Mouse (Mus musculus) neural tube, embryonic 12.5 days (tissue): Measurements from ENCODE around the gene Tmem132c. TPM values are rescaled to one million over a fixed set of nuclear protein-coding genes. Genes with fewer than 3 reads are reported as not detected.
A peak's percentile ranks its signal among the peaks of the same experiment; 100 is the strongest.

Experiments used
- ATAC-seq: fragments of 200-750 bp; cut with Nextera tagmentation; 2 replicates; pipeline ENCODE4 v1.8.0; 2017; ENCODE audit warnings: low read depth, mild to moderate bottlenecking, moderate TSS enrichment, moderate library complexity; ENCODE audit not compliant: low FRiP score
- H3K27ac ChIP-seq: fragments of 300-500 bp; sonication (generic); 2 replicates; pipeline ENCODE4 v1.5.1; 2016
- H3K27me3 ChIP-seq: fragments of 300-500 bp; sonication (generic); replicated peaks from 2 replicates; pipeline ENCODE4 v1.6.1; 2016; ENCODE audit warnings: mild to moderate bottlenecking
- H3K36me3 ChIP-seq: fragments of 300-500 bp; sonication (generic); 2 replicates; pipeline ENCODE4 v1.6.1; 2016; ENCODE audit warnings: mild to moderate bottlenecking
- H3K4me1 ChIP-seq: fragments of 300-500 bp; sonication (generic); 2 replicates; pipeline ENCODE4 v1.6.1; 2016
- H3K4me2 ChIP-seq: fragments of 300-500 bp; sonication (generic); replicated peaks from 2 replicates; pipeline ENCODE4 v1.6.1; 2016; ENCODE audit warnings: mild to moderate bottlenecking
- H3K4me3 ChIP-seq: fragments of 300-500 bp; sonication (generic); 2 replicates; pipeline ENCODE4 v1.5.1; 2016
- H3K9ac ChIP-seq: fragments of 300-500 bp; sonication (generic); 2 replicates; pipeline ENCODE4 v1.6.1; 2016; ENCODE audit warnings: mild to moderate bottlenecking
- H3K9me3 ChIP-seq: fragments of 300-500 bp; sonication (generic); 2 replicates; pipeline ENCODE4 v1.6.1; 2016; ENCODE audit warnings: mild to moderate bottlenecking
- WGBS: fragments of 180-500 bp; shearing (Covaris S2); methylation state at CpG from one replicate; pipeline ENCODE4 v1.1.7; 2016; 5-methylcytosine and 5-hydroxymethylcytosine counted together
- polyA plus RNA-seq: library from polyadenylated mRNA; unstranded; fragments of >200 nt; fragmentation: Nextera tagmentation; extraction: Ambion mirVana; gene quantifications from 2 replicates; pipeline ENCODE4 v1.2.1, GENCODE M21; 2016

Tmem132c gene
- 22.1 and 24.5 TPM in 2 replicates for polyA plus RNA-seq

GRCm38 (mm10) chr5:127241136-127241924 is at the start of gene Tmem132c:
Gene Tmem132c (plus strand): TSS chr5:127241808.
- H3K9ac ChIP-seq, result peak within 1 kb of the TSS; percentile 61
- H3K27ac ChIP-seq, result no peak within 1 kb of the TSS
- H3K4me3 ChIP-seq, result peak within 1 kb of the TSS; percentile 69
- H3K4me2 ChIP-seq, result peak within 1 kb of the TSS; percentile 86
- WGBS, result 1% methylated on average over 58 of the region's 58 CpGs
- no peaks in the 10 kb centered on the region for H3K36me3 ChIP-seq
- peaks cover 27% of the 10 kb centered on the region for H3K4me1 ChIP-seq
- ATAC-seq, result peak; percentile 88
- no peaks in the 10 kb centered on the region for H3K9me3 ChIP-seq
- H3K27me3 ChIP-seq, result peaks cover 23% of the 10 kb centered on the region

- no peaks in the 10 kb centered on the region for H3K4me1 ChIP-seq
- no peaks in the 10 kb centered on the region for H3K27me3 ChIP-seq
- H3K36me3 ChIP-seq, result no peaks in the 10 kb centered on the region
- ATAC-seq, result no peak
- H3K9ac ChIP-seq, result no peak overlapping the region
- H3K4me2 ChIP-seq, result no peak overlapping the region
- no peak overlapping the region for H3K27ac ChIP-seq
- H3K4me3 ChIP-seq, result no peak overlapping the region
- no peaks in the 10 kb centered on the region for H3K9me3 ChIP-seq
- 30% methylated on average over 5 of the region's 5 CpGs for WGBS
Observed at GRCm38 (mm10) chr5:127191881-127192280, 49.7 kb upstream of the Tmem132c start.

GRCm38 (mm10) chr5:127198850-127199249 is 42.8 kb upstream of the Tmem132c start:
- Histone ChIP-seq H3K27me3 (no peaks in the 10 kb centered on the region), H3K4me3 (no peak overlapping the region), H3K4me2 (no peak overlapping the region), H3K9ac (no peak overlapping the region), H3K9me3 (0 out of 2 replicates have a peak, but pooled peaks cover 3% of the 10 kb centered on the region), H3K36me3 (no peaks in the 10 kb centered on the region), H3K4me1 (no peaks in the 10 kb centered on the region), H3K27ac (no peak overlapping the region)
- WGBS, result 63% methylated on average over 4 of the region's 4 CpGs
- no peak for ATAC-seq

- H3K27me3 ChIP-seq, result no peaks in the 10 kb centered on the region
- WGBS, result 86% methylated on average over 8 of the region's 8 CpGs
- H3K9me3 ChIP-seq, result peaks cover 8% of the 10 kb centered on the region
- H3K9ac ChIP-seq, result no peak overlapping the region
- H3K4me1 ChIP-seq, result no peaks in the 10 kb centered on the region
- H3K4me3 ChIP-seq, result no peak overlapping the region
- no peak overlapping the region for H3K4me2 ChIP-seq
- ATAC-seq, result no peak
- no peak overlapping the region for H3K27ac ChIP-seq
- H3K36me3 ChIP-seq, result no peaks in the 10 kb centered on the region
Observed at GRCm38 (mm10) chr5:127204881-127205280, 36.7 kb upstream of the Tmem132c start.

- H3K27ac ChIP-seq, result no peak overlapping the region
- no peaks in the 10 kb centered on the region for H3K36me3 ChIP-seq
- WGBS, result 51% methylated on average over 3 of the region's 3 CpGs
- H3K9ac ChIP-seq, result no peak overlapping the region
- no peak overlapping the region for H3K4me2 ChIP-seq
- H3K9me3 ChIP-seq, result 0 out of 2 replicates have a peak, but pooled peaks cover 4% of the 10 kb centered on the region
- H3K4me3 ChIP-seq, result no peak overlapping the region
- H3K4me1 ChIP-seq, result no peaks in the 10 kb centered on the region
- H3K27me3 ChIP-seq, result no peaks in the 10 kb centered on the region
- no peak for ATAC-seq
Observed at GRCm38 (mm10) chr5:127216389-127216788, 25.2 kb upstream of the Tmem132c start.

- no peaks in the 10 kb centered on the region for H3K4me1 ChIP-seq
- 70% methylated on average over 6 of the region's 6 CpGs for WGBS
Observed at GRCm38 (mm10) chr5:127217725-127218124, 23.9 kb upstream of the Tmem132c start.

GRCm38 (mm10) chr5:127227929-127228595 is 13.5 kb upstream of the Tmem132c start:
- peak overlapping the region; percentile 18; the same call in 1 of the 2 replicates for H3K4me3 ChIP-seq
- H3K4me2 ChIP-seq, result peak overlapping the region; percentile 58
- peak; percentile 77 for ATAC-seq
- no peak overlapping the region for H3K27ac ChIP-seq
- no peaks in the 10 kb centered on the region; the same call in 1 of the 2 replicates for H3K27me3 ChIP-seq
- H3K9me3 ChIP-seq, result no peaks in the 10 kb centered on the region
- 0 out of 2 replicates have a peak overlapping the region, but pooled peaks have one; percentile 6 for H3K9ac ChIP-seq
- H3K36me3 ChIP-seq, result no peaks in the 10 kb centered on the region
- peaks cover 14% of the 10 kb centered on the region for H3K4me1 ChIP-seq
- WGBS, result 3% methylated on average over 14 of the region's 14 CpGs

More at GRCm38 (mm10) chr5:127217725-127218124, 23.9 kb upstream of the Tmem132c start:
- no peak for ATAC-seq
- no peaks in the 10 kb centered on the region for H3K27me3 ChIP-seq
- no peak overlapping the region for H3K4me2 ChIP-seq
- H3K4me3 ChIP-seq, result no peak overlapping the region
- no peaks in the 10 kb centered on the region for H3K36me3 ChIP-seq
- H3K9me3 ChIP-seq, result 0 out of 2 replicates have a peak, but pooled peaks cover 4% of the 10 kb centered on the region
- no peak overlapping the region for H3K9ac ChIP-seq
- H3K27ac ChIP-seq, result no peak overlapping the region

- 4% methylated on average over 7 of the region's 7 CpGs for WGBS
- H3K4me3 ChIP-seq, result no peak overlapping the region
Observed at GRCm38 (mm10) chr5:127234715-127235114, 6.9 kb upstream of the Tmem132c start.

GRCm38 (mm10) chr5:127235203-127235602 is 6.4 kb upstream of the Tmem132c start:
- Histone ChIP-seq H3K36me3 (no peaks in the 10 kb centered on the region), H3K9me3 (no peaks in the 10 kb centered on the region), H3K4me3 (no peak overlapping the region), H3K27ac (no peak overlapping the region), H3K4me1 (peaks cover 11% of the 10 kb centered on the region; the same call in 1 of the 2 replicates), H3K27me3 (peaks cover 4% of the 10 kb centered on the region; the same call in 1 of the 2 replicates), H3K9ac (no peak overlapping the region), H3K4me2 (peak overlapping the region; percentile 38)
- 4% methylated on average over 11 of the region's 11 CpGs for WGBS
- peak; percentile 77 for ATAC-seq

More at GRCm38 (mm10) chr5:127234715-127235114, 6.9 kb upstream of the Tmem132c start:
- H3K9me3 ChIP-seq, result no peaks in the 10 kb centered on the region
- no peaks in the 10 kb centered on the region for H3K36me3 ChIP-seq
- H3K27me3 ChIP-seq, result peaks cover 4% of the 10 kb centered on the region; the same call in 1 of the 2 replicates
- peak overlapping the region; percentile 38 for H3K4me2 ChIP-seq
- peak; percentile 68 for ATAC-seq
- H3K4me1 ChIP-seq, result peaks cover 11% of the 10 kb centered on the region; the same call in 1 of the 2 replicates
- no peak overlapping the region for H3K9ac ChIP-seq
- H3K27ac ChIP-seq, result no peak overlapping the region

- no peak overlapping the region for H3K4me3 ChIP-seq
- peaks cover 23% of the 10 kb centered on the region for H3K27me3 ChIP-seq
- 51% methylated on average over 7 of the region's 7 CpGs for WGBS
- H3K4me2 ChIP-seq, result no peak overlapping the region
- H3K9ac ChIP-seq, result no peak overlapping the region
- H3K9me3 ChIP-seq, result no peaks in the 10 kb centered on the region
- H3K27ac ChIP-seq, result no peak overlapping the region
- ATAC-seq, result no peak
- H3K36me3 ChIP-seq, result no peaks in the 10 kb centered on the region
- H3K4me1 ChIP-seq, result peaks cover 38% of the 10 kb centered on the region
Observed at GRCm38 (mm10) chr5:127239706-127240105, 1.9 kb upstream of the Tmem132c start.

- WGBS, result 16% methylated on average over 4 of the region's 4 CpGs
- peak overlapping the region; percentile 86 for H3K4me2 ChIP-seq
- ATAC-seq, result no peak
- H3K4me1 ChIP-seq, result peaks cover 29% of the 10 kb centered on the region
- H3K27me3 ChIP-seq, result peaks cover 23% of the 10 kb centered on the region
- H3K36me3 ChIP-seq, result no peaks in the 10 kb centered on the region
- no peak overlapping the region for H3K4me3 ChIP-seq
- no peaks in the 10 kb centered on the region for H3K9me3 ChIP-seq
- 0 out of 2 replicates have a peak overlapping the region, but pooled peaks have one; percentile 61 for H3K9ac ChIP-seq
- H3K27ac ChIP-seq, result no peak overlapping the region
Observed at GRCm38 (mm10) chr5:127240646-127241045, 962 bp upstream of the Tmem132c start.
